12 mouse cellular contexts compared by ENCODE assay signal in the genomic region with DNA sequence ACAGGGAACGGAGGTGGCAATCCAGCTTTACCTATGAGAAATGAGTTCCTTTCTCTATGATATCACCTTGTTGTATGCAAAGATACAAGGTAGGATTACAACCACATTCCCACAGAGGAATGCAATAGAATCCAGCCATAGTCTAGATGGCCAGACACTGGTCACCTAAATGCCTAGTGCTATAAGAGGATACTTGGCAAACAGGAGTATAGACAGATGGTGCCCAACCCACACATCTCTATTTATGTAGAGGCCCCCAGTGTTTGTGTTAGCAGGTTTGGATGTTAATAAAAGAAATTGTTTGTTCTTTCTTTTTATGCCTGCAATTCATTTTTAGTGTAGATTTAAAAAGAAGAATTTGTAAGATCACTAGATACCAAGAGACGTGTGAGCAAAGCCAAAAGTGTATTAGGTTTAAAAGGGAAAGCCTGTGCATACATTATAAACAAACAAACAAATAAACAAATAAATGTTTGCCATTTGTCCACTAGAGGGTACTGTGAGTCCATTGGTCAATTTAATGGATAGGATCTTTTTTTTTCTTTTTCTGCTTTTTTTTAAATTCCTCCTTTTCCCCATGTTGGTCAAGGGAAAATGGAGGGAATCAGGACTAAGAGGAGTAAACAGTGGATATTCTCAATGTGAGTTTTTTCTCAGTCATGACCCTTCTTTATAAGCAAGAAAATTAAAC.
DNase-seq lines count a peak whose midpoint lies in the region; ATAC-seq and TF ChIP-seq lines count a peak whose summit lies in the region.
"Had no signal": no experiment of that assay in that cellular context is flagged by ENCODE, and none has a peak within 500 bp of the region (broad histone marks: within the 10 kb centered on the region; RNA-seq: fewer than 3 reads in every experiment).

No protein-coding gene starts in this region.

- H3K36me3 ChIP-seq in kidney, postnatal 0 days (ENCODE audit: insufficient read depth, low read length): no peaks in the 10 kb centered on the region
- H3K36me3 ChIP-seq in kidney, adult 2 months (ENCODE audit: control insufficient read depth, insufficient read depth, low read length): no peaks in the 10 kb centered on the region
- H3K36me3 ChIP-seq: embryonic facial prominence, embryonic 13.5 days; heart, embryonic 13.5 days; limb, embryonic 12.5 days had no signal

- TF ChIP-seq CTCF in kidney, postnatal 0 days (IDR thresholded peaks at IDR 0.05; ENCODE audit: low read depth): peak; percentile 69
- no peak for TF ChIP-seq CTCF in kidney, adult 2 months (conservative IDR thresholded peaks at IDR 0.05; ENCODE audit: insufficient read depth, insufficient read length, low read depth, low read length)

- no peak for ATAC-seq in kidney, postnatal 0 days (replicated peaks; ENCODE audit: low FRiP score, low read depth)
- no peak for ATAC-seq in erythroid progenitor cell, adult 5-6 weeks (replicated peaks; ENCODE audit: low FRiP score, poor library complexity, severe bottlenecking)
- ATAC-seq: Patski had no signal

- no peak overlapping the region for H3K4me3 ChIP-seq in kidney, postnatal 0 days (replicated peaks; ENCODE audit: low read depth, low read length)
- no peak overlapping the region for H3K4me3 ChIP-seq in kidney, adult 2 months (ENCODE audit: insufficient read depth, low read depth, low read length)
- H3K4me3 ChIP-seq: embryonic facial prominence, embryonic 13.5 days; heart, embryonic 13.5 days; limb, embryonic 12.5 days had no signal

- H3K27me3 ChIP-seq in kidney, postnatal 0 days (ENCODE audit: insufficient read depth, low read length): no peaks in the 10 kb centered on the region
- H3K27me3 ChIP-seq in kidney, adult 2 months (replicated peaks; ENCODE audit: control insufficient read depth, insufficient read depth, low read length): no peaks in the 10 kb centered on the region
- H3K27me3 ChIP-seq: embryonic facial prominence, embryonic 13.5 days; heart, embryonic 13.5 days had no signal

- H3K4me1 ChIP-seq in kidney, postnatal 0 days (replicated peaks; ENCODE audit: insufficient read depth, low read length): no peaks in the 10 kb centered on the region
- H3K4me1 ChIP-seq in kidney, adult 2 months (ENCODE audit: control insufficient read depth, insufficient read depth, low read length): no peaks in the 10 kb centered on the region
- H3K4me1 ChIP-seq: embryonic facial prominence, embryonic 13.5 days; heart, embryonic 13.5 days; limb, embryonic 12.5 days had no signal

- H3K9me3 ChIP-seq in kidney, postnatal 0 days (replicated peaks; ENCODE audit: low read length): no peaks in the 10 kb centered on the region
- H3K9me3 ChIP-seq: embryonic facial prominence, embryonic 13.5 days; heart, embryonic 13.5 days; limb, embryonic 12.5 days had no signal

- peak; percentile 27 for DNase-seq in embryo, embryonic 11 days
- no peak for DNase-seq in embryo, embryonic 9.5 days (ENCODE audit: extremely low spot score)
- peak; percentile 41 for DNase-seq in kidney, postnatal 0 days (ENCODE audit: low spot score)
- no peak for DNase-seq in kidney, adult 2 months
- peak; percentile 1 for DNase-seq in CD4-positive, CD25-positive, alpha-beta regulatory T cell, adult 2 months (ENCODE audit: low read depth, low spot score)
- peak; percentile 52 for DNase-seq in cerebellum, adult 8-10 months
- DNase-seq in kidney, postnatal 14 days: no peak

- no peak overlapping the region for H3K9ac ChIP-seq in kidney, postnatal 0 days (ENCODE audit: low read depth, low read length)
- H3K9ac ChIP-seq: embryonic facial prominence, embryonic 13.5 days; heart, embryonic 13.5 days; limb, embryonic 12.5 days had no signal

- H3K27ac ChIP-seq in kidney, postnatal 0 days: no peak overlapping the region
- H3K27ac ChIP-seq in kidney, adult 2 months (ENCODE audit: insufficient read depth, low read depth, low read length): no peak overlapping the region
- H3K27ac ChIP-seq: embryonic facial prominence, embryonic 13.5 days; heart, embryonic 13.5 days; limb, embryonic 12.5 days had no signal

- H3K4me2 ChIP-seq in kidney, postnatal 0 days (ENCODE audit: low read length): no peak overlapping the region
- H3K4me2 ChIP-seq: embryonic facial prominence, embryonic 13.5 days; heart, embryonic 13.5 days; limb, embryonic 12.5 days had no signal

- WGBS in kidney, postnatal 0 days: 74% methylated on average over 2 of the region's 2 CpGs
- WGBS in kidney, adult 2 months: 62% methylated on average over 2 of the region's 2 CpGs

- TF ChIP-seq POLR2A in kidney, adult 2 months (IDR thresholded peaks at IDR 0.05; ENCODE audit: low read depth, low read length): no peak

Comparison
In these comparisons a context has a peak if more than half of its experiments do, and no peak if none do; other contexts are left out.
1. DNase-seq: peak in embryo, embryonic 11 days (single experiment), kidney, postnatal 0 days (single experiment), CD4-positive, CD25-positive, alpha-beta regulatory T cell, adult 2 months (single experiment) and cerebellum, adult 8-10 months (single experiment); none in embryo, embryonic 9.5 days (single experiment), kidney, adult 2 months (single experiment) and kidney, postnatal 14 days (single experiment).